Mouse (Mus musculus) erythroblast, embryonic 14.5 days (primary cell): Measurements from ENCODE around the gene Shank2. TPM values are rescaled to one million over a fixed set of nuclear protein-coding genes. Genes with fewer than 3 reads are reported as not detected.

Experiments used
- H3K27me3 ChIP-seq: 2 replicates; pipeline ENCODE4 v1.6.1; 2012; ENCODE audit warnings: inconsistent platforms; ENCODE audit not compliant: control insufficient read depth
- H3K36me3 ChIP-seq: 2 replicates; pipeline ENCODE4 v1.6.1; 2012; ENCODE audit warnings: mild to moderate bottlenecking, inconsistent platforms; ENCODE audit not compliant: control insufficient read depth
- H3K4me1 ChIP-seq: 2 replicates; pipeline ENCODE4 v1.6.1; 2012; ENCODE audit warnings: inconsistent platforms; ENCODE audit not compliant: control insufficient read depth
- H3K4me3 ChIP-seq: replicated peaks from 2 replicates; pipeline ENCODE3; 2012; ENCODE audit warnings: moderate library complexity, mild to moderate bottlenecking, inconsistent platforms
- H3K9me3 ChIP-seq: 2 replicates; pipeline ENCODE4 v1.6.1; 2012; ENCODE audit warnings: low read length, inconsistent platforms, mixed read lengths; ENCODE audit not compliant: control insufficient read depth
- GATA1 ChIP-seq: IDR thresholded peaks from 2 replicates; pipeline ENCODE4 v1.6.1; 2012; ENCODE audit warnings: low read length, inconsistent platforms, mixed read lengths
- TAL1 ChIP-seq: IDR thresholded peaks from 3 replicates; pipeline ENCODE4 v1.6.1; 2012; ENCODE audit warnings: low read length, inconsistent platforms, mixed read lengths
- polyA plus RNA-seq: library from polyadenylated mRNA; stranded (reverse); fragments of >175 nt; gene quantifications from 2 replicates; pipeline ENCODE4 v1.2.3, GENCODE M21; 2012

Gene Shank2
- polyA plus RNA-seq, 1 experiment: not detected

DNA sequence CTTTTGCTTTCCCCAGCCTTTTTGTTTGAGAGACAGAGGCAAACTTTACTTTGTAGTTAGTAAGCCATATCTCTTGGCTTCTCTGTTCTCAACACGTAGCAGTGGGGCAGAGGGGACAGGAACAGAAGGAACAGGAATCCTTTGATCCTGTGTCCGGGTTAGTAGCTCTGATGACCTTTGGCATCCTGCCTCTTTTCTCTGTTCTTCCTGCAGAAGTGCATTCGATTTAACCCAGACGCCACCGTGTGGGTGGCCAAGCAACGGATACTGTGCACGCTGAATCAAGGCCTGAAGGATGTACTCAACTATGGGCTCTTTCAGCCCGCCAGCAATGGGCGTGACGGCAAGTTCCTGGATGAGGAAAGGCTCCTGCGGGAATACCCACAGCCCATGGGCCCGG, 50.3 kb downstream of the Shank2 start:
- Histone ChIP-seq H3K27me3 (no peaks in the 10 kb centered on the region), H3K4me1 (no peaks in the 10 kb centered on the region), H3K4me3 (no peak overlapping the region), H3K9me3 (no peaks in the 10 kb centered on the region), H3K36me3 (no peaks in the 10 kb centered on the region)
- no peak for TF ChIP-seq TAL1

DNA sequence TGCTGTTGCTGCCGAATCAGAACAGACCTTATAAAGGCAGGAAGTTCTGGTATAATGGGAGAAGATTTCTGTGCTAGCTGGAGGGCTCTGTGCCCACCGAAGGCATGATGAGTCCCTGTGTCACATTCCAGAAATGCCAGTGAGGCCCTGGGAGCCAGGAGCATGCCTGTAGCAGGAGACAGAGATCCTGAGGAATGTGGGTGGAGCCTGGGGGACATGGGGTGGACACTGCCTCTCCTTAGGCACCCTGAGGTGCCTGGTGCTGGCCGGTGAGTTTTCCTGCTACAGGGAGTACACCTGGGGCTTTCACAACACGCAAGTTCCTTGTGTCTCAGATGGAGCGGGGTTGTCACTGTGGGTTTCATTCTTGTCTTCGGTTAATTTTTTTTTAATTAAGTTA, 53.5 kb downstream of the Shank2 start:
- Histone ChIP-seq H3K27me3 (no peaks in the 10 kb centered on the region), H3K9me3 (no peaks in the 10 kb centered on the region), H3K4me1 (no peaks in the 10 kb centered on the region), H3K36me3 (no peaks in the 10 kb centered on the region), H3K4me3 (no peak overlapping the region)
- TF ChIP-seq TAL1: no peak
- TF ChIP-seq GATA1: no peak

- H3K4me1 ChIP-seq: no peaks in the 10 kb centered on the region
- no peaks in the 10 kb centered on the region for H3K27me3 ChIP-seq
- H3K36me3 ChIP-seq: no peaks in the 10 kb centered on the region
- no peak for TF ChIP-seq GATA1
- H3K4me3 ChIP-seq: no peak overlapping the region
- H3K9me3 ChIP-seq: no peaks in the 10 kb centered on the region
Measured at GRCm38 (mm10) chr7:144055702-144056531, 54.2 kb downstream of the Shank2 start.

GRCm38 (mm10) chr7:144070162-144070949, 68.6 kb downstream of the Shank2 start:
- Histone ChIP-seq H3K36me3 (no peaks in the 10 kb centered on the region; the same call in 1 of the 2 replicates), H3K4me1 (no peaks in the 10 kb centered on the region), H3K4me3 (no peak overlapping the region), H3K9me3 (no peaks in the 10 kb centered on the region), H3K27me3 (no peaks in the 10 kb centered on the region)
- no peak for TF ChIP-seq TAL1
- TF ChIP-seq GATA1: no peak

- Histone ChIP-seq H3K9me3 (no peaks in the 10 kb centered on the region), H3K36me3 (no peaks in the 10 kb centered on the region; the same call in 1 of the 2 replicates), H3K4me1 (no peaks in the 10 kb centered on the region), H3K4me3 (no peak overlapping the region), H3K27me3 (no peaks in the 10 kb centered on the region)
- TF ChIP-seq GATA1: no peak
- no peak for TF ChIP-seq TAL1
Measured at GRCm38 (mm10) chr7:144072219-144072618, 70.5 kb downstream of the Shank2 start.

DNA sequence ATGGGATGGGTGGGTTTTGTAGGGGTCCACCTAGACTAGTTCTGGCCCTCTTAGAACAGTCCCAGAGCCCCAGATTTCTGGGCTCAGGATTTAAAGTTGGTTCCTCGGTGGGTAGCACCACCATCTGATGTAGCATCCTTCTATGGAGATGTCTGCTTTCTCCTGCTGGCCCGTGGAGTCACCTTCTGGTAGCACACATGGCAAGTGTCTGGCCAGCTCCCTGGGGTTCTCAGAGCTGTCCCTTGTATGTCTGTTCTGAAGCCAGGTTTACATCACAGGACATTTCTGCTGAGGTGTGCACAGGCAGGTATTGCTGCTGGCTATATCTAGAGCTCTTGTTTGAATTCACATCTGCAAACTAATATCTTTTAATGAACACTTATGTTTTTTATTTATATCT, 71.1 kb downstream of the Shank2 start:
- Histone ChIP-seq H3K4me1 (no peaks in the 10 kb centered on the region), H3K4me3 (no peak overlapping the region), H3K9me3 (no peaks in the 10 kb centered on the region), H3K36me3 (no peaks in the 10 kb centered on the region; the same call in 1 of the 2 replicates), H3K27me3 (no peaks in the 10 kb centered on the region)
- TF ChIP-seq GATA1: no peak
- TF ChIP-seq TAL1: no peak

GRCm38 (mm10) chr7:144074718-144075117, 73.0 kb downstream of the Shank2 start:
- Histone ChIP-seq H3K4me3 (no peak overlapping the region), H3K36me3 (no peaks in the 10 kb centered on the region; the same call in 1 of the 2 replicates), H3K9me3 (no peaks in the 10 kb centered on the region), H3K4me1 (no peaks in the 10 kb centered on the region), H3K27me3 (no peaks in the 10 kb centered on the region)
- TF ChIP-seq TAL1: no peak

DNA sequence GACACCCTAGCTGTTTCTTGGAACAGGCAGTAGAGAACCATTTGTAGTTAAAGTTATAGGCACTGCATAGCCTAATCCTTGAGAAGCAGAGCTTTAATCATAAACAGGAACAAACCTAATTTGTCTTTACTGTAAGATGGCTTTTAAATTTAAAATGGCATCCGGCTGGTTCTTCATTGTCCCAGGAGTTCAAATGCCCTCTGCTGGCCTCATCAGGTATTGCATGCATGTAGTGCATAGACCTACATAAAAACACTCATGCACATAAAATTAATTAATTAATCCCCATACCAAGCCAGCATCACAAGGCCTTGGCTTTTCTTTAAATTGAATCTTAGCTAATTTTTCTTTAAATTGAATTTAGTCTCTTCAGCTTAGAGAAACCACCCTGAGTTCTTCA, 76.9 kb downstream of the Shank2 start:
- no peak for TF ChIP-seq TAL1
- TF ChIP-seq GATA1: no peak
- H3K4me1 ChIP-seq: no peaks in the 10 kb centered on the region
- peaks cover 7% of the 10 kb centered on the region for H3K9me3 ChIP-seq
- no peaks in the 10 kb centered on the region for H3K27me3 ChIP-seq
- no peaks in the 10 kb centered on the region for H3K36me3 ChIP-seq
- no peak overlapping the region for H3K4me3 ChIP-seq

- H3K27me3 ChIP-seq: no peaks in the 10 kb centered on the region
- H3K4me1 ChIP-seq: no peaks in the 10 kb centered on the region
- peaks cover 7% of the 10 kb centered on the region for H3K9me3 ChIP-seq
- H3K4me3 ChIP-seq: no peak overlapping the region
- TF ChIP-seq GATA1 (no peak), TAL1 (no peak)
- H3K36me3 ChIP-seq: no peaks in the 10 kb centered on the region
Measured at GRCm38 (mm10) chr7:144079861-144080260, 78.1 kb downstream of the Shank2 start.
